ENCODE assay signal across 11 mouse cellular contexts in genomic region chr7:4993999-4994788, GRCm38 (mm10). TPM values are rescaled to one million over a fixed set of nuclear protein-coding genes. Genes with fewer than 3 reads are reported as not detected.
DNase-seq lines count a peak whose midpoint lies in the region; ATAC-seq and TF ChIP-seq lines count a peak whose summit lies in the region.
"Had no signal": no experiment of that assay in that cellular context is flagged by ENCODE, and none has a peak within 500 bp of the region (broad histone marks: within the 10 kb centered on the region; RNA-seq: fewer than 3 reads in every experiment).

No protein-coding gene starts in this region.

- no peak overlapping the region for H3K9ac ChIP-seq in heart, postnatal 0 days (replicated peaks; ENCODE audit: low read depth, low read length)
- H3K9ac ChIP-seq in limb, embryonic 15.5 days = no peak overlapping the region

- H3K4me3 ChIP-seq in heart, postnatal 0 days (ENCODE audit: low read depth, low read length) = peak overlapping the region; percentile 68; the same call in 1 of the 2 replicates
- peak overlapping the region; percentile 82 for H3K4me3 ChIP-seq in forebrain, embryonic 10.5 days
- H3K4me3 ChIP-seq in limb, embryonic 15.5 days = peak overlapping the region; percentile 60; the same call in 1 of the 2 replicates

- no peak for DNase-seq in heart, postnatal 0 days (ENCODE audit: low spot score)
- no peak for DNase-seq in heart, adult 18-20 months
- peak; percentile 27 for DNase-seq in brain, adult 2 months (ENCODE audit: low read depth, low spot score)
- DNase-seq in forebrain, embryonic 10.5 days (ENCODE audit: extremely low spot score, low spot score) = no peak
- no peak for DNase-seq in layer of hippocampus, postnatal 25 days (ENCODE audit: extremely low spot score in 1 of 2, low spot score in 1 of 2)
- no peak for DNase-seq in lung, postnatal 4 days

- TF ChIP-seq CTCF in heart, postnatal 0 days (IDR thresholded peaks at IDR 0.05; ENCODE audit: low read depth) = no peak

- no peak for ATAC-seq in heart, postnatal 0 days (ENCODE audit: insufficient read depth, low read depth)
- no peak for ATAC-seq in limb, embryonic 15.5 days (ENCODE audit: insufficient number of reproducible peaks, low FRiP score, low TSS enrichment, low read depth)
- ATAC-seq in activated CD4-positive, CD25-positive, alpha-beta regulatory T cell, adult 4 months = no peak

- peaks cover 12% of the 10 kb centered on the region for H3K4me1 ChIP-seq in heart, postnatal 0 days (ENCODE audit: control insufficient read depth, insufficient read depth)
- peaks cover 38% of the 10 kb centered on the region for H3K4me1 ChIP-seq in forebrain, embryonic 10.5 days
- peaks cover 30% of the 10 kb centered on the region for H3K4me1 ChIP-seq in limb, embryonic 15.5 days

- no peaks in the 10 kb centered on the region for H3K9me3 ChIP-seq in heart, postnatal 0 days (replicated peaks; ENCODE audit: control insufficient read depth, low read length)
- peaks cover 35% of the 10 kb centered on the region for H3K9me3 ChIP-seq in forebrain, embryonic 10.5 days
- 0 out of 2 replicates have a peak, but pooled peaks cover 5% of the 10 kb centered on the region for H3K9me3 ChIP-seq in limb, embryonic 15.5 days

- H3K4me2 ChIP-seq in heart, postnatal 0 days (ENCODE audit: low read depth, low read length) = peak overlapping the region; percentile 98
- no peak overlapping the region for H3K4me2 ChIP-seq in limb, embryonic 15.5 days

- H3K27me3 ChIP-seq in heart, postnatal 0 days (ENCODE audit: control insufficient read depth, insufficient read depth, low read length) = 0 out of 2 replicates have a peak, but pooled peaks cover 8% of the 10 kb centered on the region
- H3K27me3 ChIP-seq in forebrain, embryonic 10.5 days (ENCODE audit: poor library complexity, severe bottlenecking) = peaks cover 36% of the 10 kb centered on the region
- peaks cover 12% of the 10 kb centered on the region for H3K27me3 ChIP-seq in limb, embryonic 15.5 days

- WGBS in heart, postnatal 0 days = 55% methylated on average over 54 of the region's 59 CpGs
- 50% methylated on average over 59 of the region's 59 CpGs for WGBS in forebrain, embryonic 10.5 days
- 55% methylated on average over 59 of the region's 59 CpGs for WGBS in limb, embryonic 15.5 days

- H3K27ac ChIP-seq in heart, postnatal 0 days (ENCODE audit: low read depth) = no peak overlapping the region
- no peak overlapping the region for H3K27ac ChIP-seq in forebrain, embryonic 10.5 days
- H3K27ac ChIP-seq in limb, embryonic 15.5 days = no peak overlapping the region

- H3K36me3 ChIP-seq in heart, postnatal 0 days (replicated peaks; ENCODE audit: control insufficient read depth, insufficient read depth, low read length) = peaks cover 14% of the 10 kb centered on the region
- peaks cover 43% of the 10 kb centered on the region for H3K36me3 ChIP-seq in forebrain, embryonic 10.5 days (replicated peaks)
- H3K36me3 ChIP-seq in limb, embryonic 15.5 days = peaks cover 35% of the 10 kb centered on the region

- TF ChIP-seq EP300 in heart, postnatal 0 days (IDR thresholded peaks at IDR 0.05; ENCODE audit: low read depth) = no peak

RNA-seq across cellular contexts. Expression of gene Zfp579, which starts 1.8 kb away (rescaled TPM):
- 8.3 and 15.0 TPM in 2 replicates for total RNA-seq in heart, postnatal 0 days (2014; rRNA removed; ENCODE audit: low replicate concordance)
- 25.4 and 30.6 TPM in 2 replicates for polyA plus RNA-seq in heart, postnatal 0 days (2015; fragmentation: Nextera tagmentation; extraction: Ambion mirVana)
- 10 to 100 TPM; 11.0 to 12.6 TPM for total RNA-seq in heart, adult 18-20 months (2021)
- polyA plus RNA-seq in forebrain, embryonic 10.5 days (2016; fragmentation: Nextera tagmentation; extraction: Ambion mirVana) = 27.3 and 28.7 TPM in 2 replicates
- polyA plus RNA-seq in limb, embryonic 15.5 days (2015; fragmentation: Nextera tagmentation; extraction: Ambion mirVana) = 25.4 and 29.1 TPM in 2 replicates
- 10 to 100 TPM; 31.9 to 41.4 TPM for total RNA-seq in layer of hippocampus, postnatal 25 days (2021)
- 1 to 10 TPM; 2.9 to 5.3 TPM for polyA plus RNA-seq in activated CD4-positive, CD25-positive, alpha-beta regulatory T cell, adult 4 months (2017; shearing (Covaris generic))

RNA-seq across cellular contexts. Expression of gene Zfp524, which starts 20.0 kb away (rescaled TPM):
- 11.0 and 15.6 TPM in 2 replicates for total RNA-seq in heart, postnatal 0 days (2014; rRNA removed; ENCODE audit: low replicate concordance)
- polyA plus RNA-seq in heart, postnatal 0 days (2015; fragmentation: Nextera tagmentation; extraction: Ambion mirVana) = 12.5 and 15.1 TPM in 2 replicates
- total RNA-seq in heart, adult 18-20 months (2021) = 10 to 100 TPM in 1 of 2 experiments, 1 to 10 TPM in 1; 9.2 to 11.8 TPM
- polyA plus RNA-seq in forebrain, embryonic 10.5 days (2016; fragmentation: Nextera tagmentation; extraction: Ambion mirVana) = 8.4 and 9.4 TPM in 2 replicates
- 14.5 and 15.0 TPM in 2 replicates for polyA plus RNA-seq in limb, embryonic 15.5 days (2015; fragmentation: Nextera tagmentation; extraction: Ambion mirVana)
- 1 to 10 TPM; 7.7 to 8.2 TPM for total RNA-seq in layer of hippocampus, postnatal 25 days (2021)
- polyA plus RNA-seq in activated CD4-positive, CD25-positive, alpha-beta regulatory T cell, adult 4 months (2017; shearing (Covaris generic)) = 10 to 100 TPM; 33.3 to 55.4 TPM

RNA-seq across cellular contexts. Expression of gene Fiz1, which starts 20.3 kb away (rescaled TPM):
- total RNA-seq in heart, postnatal 0 days (2014; rRNA removed; ENCODE audit: low replicate concordance) = 37.2 and 56.9 TPM in 2 replicates
- 14.4 and 14.7 TPM in 2 replicates for polyA plus RNA-seq in heart, postnatal 0 days (2015; fragmentation: Nextera tagmentation; extraction: Ambion mirVana)
- 10 to 100 TPM; 16.2 to 17.0 TPM for total RNA-seq in heart, adult 18-20 months (2021)
- polyA plus RNA-seq in forebrain, embryonic 10.5 days (2016; fragmentation: Nextera tagmentation; extraction: Ambion mirVana) = 54.0 and 54.1 TPM in 2 replicates
- polyA plus RNA-seq in limb, embryonic 15.5 days (2015; fragmentation: Nextera tagmentation; extraction: Ambion mirVana) = 37.7 and 38.6 TPM in 2 replicates
- total RNA-seq in layer of hippocampus, postnatal 25 days (2021) = 10 to 100 TPM; 21.3 to 21.7 TPM
- polyA plus RNA-seq in activated CD4-positive, CD25-positive, alpha-beta regulatory T cell, adult 4 months (2017; shearing (Covaris generic)) = 10 to 100 TPM in 1 of 2 experiments, 1 to 10 TPM in 1; 8.1 to 10.1 TPM

RNA-seq across cellular contexts. Expression of gene Gm44973, which starts 21.1 kb away (rescaled TPM):
- not detected in 2 replicates for total RNA-seq in heart, postnatal 0 days (2014; rRNA removed; ENCODE audit: low replicate concordance)
- 0.75 and 1.1 TPM in 2 replicates for polyA plus RNA-seq in heart, postnatal 0 days (2015; fragmentation: Nextera tagmentation; extraction: Ambion mirVana)
- not detected for total RNA-seq in heart, adult 18-20 months (2021)
- 1.0 and 1.1 TPM in 2 replicates for polyA plus RNA-seq in forebrain, embryonic 10.5 days (2016; fragmentation: Nextera tagmentation; extraction: Ambion mirVana)
- polyA plus RNA-seq in limb, embryonic 15.5 days (2015; fragmentation: Nextera tagmentation; extraction: Ambion mirVana) = 1.7 TPM in 1 of 2 replicates, not detected in the other
- total RNA-seq in layer of hippocampus, postnatal 25 days (2021) = not detected
- 10 to 100 TPM in 1 of 2 experiments, 1 to 10 TPM in 1; 5.6 to 19.0 TPM for polyA plus RNA-seq in activated CD4-positive, CD25-positive, alpha-beta regulatory T cell, adult 4 months (2017; shearing (Covaris generic))
- total RNA-seq: gastrocnemius, postnatal 4 days; left cerebral cortex, adult 8-10 months; MEL had no signal

RNA-seq across cellular contexts. Expression of gene Sbk3, which starts 23.2 kb away (rescaled TPM):
- 3.2 and 3.9 TPM in 2 replicates for total RNA-seq in heart, postnatal 0 days (2014; rRNA removed; ENCODE audit: low replicate concordance)
- polyA plus RNA-seq in heart, postnatal 0 days (2015; fragmentation: Nextera tagmentation; extraction: Ambion mirVana) = 2.7 and 4.1 TPM in 2 replicates
- 10 to 100 TPM; 37.3 to 39.0 TPM for total RNA-seq in heart, adult 18-20 months (2021)
- 0.10 TPM in 1 of 2 replicates, not detected in the other for polyA plus RNA-seq in forebrain, embryonic 10.5 days (2016; fragmentation: Nextera tagmentation; extraction: Ambion mirVana)
- not detected in 2 replicates for polyA plus RNA-seq in limb, embryonic 15.5 days (2015; fragmentation: Nextera tagmentation; extraction: Ambion mirVana)
- total RNA-seq in layer of hippocampus, postnatal 25 days (2021) = under 1 TPM; 0.59 to 0.66 TPM
- polyA plus RNA-seq in activated CD4-positive, CD25-positive, alpha-beta regulatory T cell, adult 4 months (2017; shearing (Covaris generic)) = not detected
- total RNA-seq: MEL had no signal
